Mouse (Mus musculus) kidney, postnatal 0 days (tissue): ENCODE measurements around the gene Wdr20. TPM values are rescaled to one million over a fixed set of nuclear protein-coding genes. Genes with fewer than 3 reads are reported as not detected.

Source experiments
- ATAC-seq: fragments of 200-750 bp; cut with Nextera tagmentation; replicated peaks from 2 replicates; pipeline ENCODE4 v1.8.0; 2017; ENCODE audit warnings: low read depth, moderate number of reproducible peaks, moderate TSS enrichment, moderate library complexity; ENCODE audit not compliant: low FRiP score
- DNase-seq: peaks from one replicate; pipeline ENCODE4 v3.0.0-alpha.2; 2016; ENCODE audit warnings: low spot score
- H3K27ac ChIP-seq: fragments of 300-500 bp; sonication (generic); 2 replicates; pipeline ENCODE4 v1.5.1; 2014; ENCODE audit warnings: mild to moderate bottlenecking
- H3K27me3 ChIP-seq: fragments of 300-500 bp; sonication (generic); 2 replicates; pipeline ENCODE4 v1.6.1; 2014; ENCODE audit warnings: low read length, mixed read lengths; ENCODE audit not compliant: insufficient read depth
- H3K36me3 ChIP-seq: fragments of 300-500 bp; sonication (generic); 2 replicates; pipeline ENCODE4 v1.6.1; 2014; ENCODE audit warnings: low read length, mixed read lengths; ENCODE audit not compliant: insufficient read depth
- H3K4me1 ChIP-seq: fragments of 300-500 bp; sonication (generic); replicated peaks from 2 replicates; pipeline ENCODE4 v1.6.1; 2014; ENCODE audit warnings: antibody characterized with exemption, low read length, mixed read lengths; ENCODE audit not compliant: insufficient read depth
- H3K4me2 ChIP-seq: fragments of 300-500 bp; sonication (generic); 2 replicates; pipeline ENCODE4 v1.6.1; 2014; ENCODE audit warnings: mild to moderate bottlenecking, low read length, moderate library complexity, mixed read lengths
- H3K4me3 ChIP-seq: fragments of 300-500 bp; sonication (generic); replicated peaks from 2 replicates; pipeline ENCODE4 v1.5.1; 2014; ENCODE audit warnings: low read depth, low read length
- H3K9ac ChIP-seq: fragments of 300-500 bp; sonication (generic); 2 replicates; pipeline ENCODE4 v1.6.1; 2014; ENCODE audit warnings: low read depth, low read length
- H3K9me3 ChIP-seq: fragments of 300-500 bp; sonication (generic); replicated peaks from 2 replicates; pipeline ENCODE4 v1.6.1; 2016; ENCODE audit warnings: low read length, inconsistent platforms, mixed read lengths
- CTCF ChIP-seq: IDR thresholded peaks from 2 replicates; pipeline ENCODE4 v1.5.1; 2016; ENCODE audit warnings: antibody characterized with exemption, low read depth, mild to moderate bottlenecking, moderate library complexity
- WGBS: fragments of 180-500 bp; shearing (Covaris S2); extraction: QIAGEN DNeasy Blood & Tissue Kit; methylation state at CpG from one replicate; pipeline ENCODE4 v1.1.7; 2014; 5-methylcytosine and 5-hydroxymethylcytosine counted together
- polyA plus RNA-seq: library from polyadenylated mRNA; unstranded; fragments of >200 nt; fragmentation: Nextera tagmentation; extraction: Ambion mirVana; gene quantifications from 2 replicates; pipeline ENCODE4 v1.2.1, GENCODE M21; 2015

Wdr20 gene
- polyA plus RNA-seq, 1 experiment from 2014 or later: 18.6 TPM

- TF ChIP-seq CTCF: no peak
- ATAC-seq (peak; percentile 62), DNase-seq (peak; percentile 98)
- no peaks in the 10 kb centered on the region for H3K36me3 ChIP-seq
- H3K4me2 ChIP-seq: peak within 1 kb of the TSS; percentile 67
- H3K9me3 ChIP-seq: no peaks in the 10 kb centered on the region
- H3K4me3 ChIP-seq: peak within 1 kb of the TSS; percentile 72
- H3K27me3 ChIP-seq: no peaks in the 10 kb centered on the region
- peak within 1 kb of the TSS; percentile 55 for H3K9ac ChIP-seq
- under 1% methylated on average over 68 of the region's 71 CpGs for WGBS
- no peak within 1 kb of the TSS for H3K27ac ChIP-seq
- peaks cover 4% of the 10 kb centered on the region for H3K4me1 ChIP-seq
Measured at GRCm38 (mm10) chr12:110840348-110841198, 102.8 kb downstream of the Wdr20 start, which contains the start of gene Mok. Gene Mok (minus strand): TSS chr12:110840939.

DNA sequence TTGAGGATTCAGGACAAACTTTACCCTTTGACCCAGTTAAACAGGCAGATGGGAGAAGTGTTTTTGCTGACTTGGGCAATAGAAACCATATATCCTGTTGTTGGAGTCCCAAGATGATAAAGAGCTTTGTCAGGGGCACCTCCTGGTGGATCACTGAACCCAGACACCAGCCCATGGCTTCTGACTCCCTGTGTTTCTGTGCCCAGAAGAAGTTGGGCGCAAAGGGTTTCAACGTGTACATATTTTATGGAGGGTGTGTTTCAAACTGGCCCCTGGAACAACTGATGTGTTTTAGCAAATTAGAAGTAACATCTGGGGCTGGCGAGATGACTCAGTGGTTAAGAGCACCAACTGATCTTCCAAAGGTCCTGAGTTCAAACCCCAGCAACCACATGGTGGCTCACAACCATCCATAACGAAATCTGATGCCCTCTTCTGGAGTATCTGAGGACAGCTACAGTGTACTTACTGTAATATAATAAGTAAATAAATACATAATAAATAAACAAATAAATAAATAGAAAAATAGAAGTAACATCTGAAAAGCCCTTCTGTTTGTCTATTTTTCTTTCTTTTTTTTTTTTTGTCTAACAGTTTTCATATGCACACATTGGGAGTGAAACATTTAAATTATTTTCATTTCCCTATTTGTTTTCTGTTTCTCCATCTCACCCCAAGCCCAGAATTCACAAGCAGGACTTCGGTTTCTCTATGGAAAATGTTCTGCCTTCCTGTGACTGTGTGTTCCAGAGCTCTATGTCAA, 104.2 kb downstream of the Wdr20 start:
- Histone ChIP-seq H3K9ac (no peak overlapping the region), H3K9me3 (no peaks in the 10 kb centered on the region), H3K4me3 (no peak overlapping the region), H3K4me2 (no peak overlapping the region), H3K36me3 (no peaks in the 10 kb centered on the region), H3K27ac (no peak overlapping the region), H3K27me3 (no peaks in the 10 kb centered on the region), H3K4me1 (peaks cover 8% of the 10 kb centered on the region)
- ATAC-seq: no peak
- no peak for TF ChIP-seq CTCF
- 72% methylated on average over 5 of the region's 5 CpGs for WGBS
- no peak for DNase-seq

DNA sequence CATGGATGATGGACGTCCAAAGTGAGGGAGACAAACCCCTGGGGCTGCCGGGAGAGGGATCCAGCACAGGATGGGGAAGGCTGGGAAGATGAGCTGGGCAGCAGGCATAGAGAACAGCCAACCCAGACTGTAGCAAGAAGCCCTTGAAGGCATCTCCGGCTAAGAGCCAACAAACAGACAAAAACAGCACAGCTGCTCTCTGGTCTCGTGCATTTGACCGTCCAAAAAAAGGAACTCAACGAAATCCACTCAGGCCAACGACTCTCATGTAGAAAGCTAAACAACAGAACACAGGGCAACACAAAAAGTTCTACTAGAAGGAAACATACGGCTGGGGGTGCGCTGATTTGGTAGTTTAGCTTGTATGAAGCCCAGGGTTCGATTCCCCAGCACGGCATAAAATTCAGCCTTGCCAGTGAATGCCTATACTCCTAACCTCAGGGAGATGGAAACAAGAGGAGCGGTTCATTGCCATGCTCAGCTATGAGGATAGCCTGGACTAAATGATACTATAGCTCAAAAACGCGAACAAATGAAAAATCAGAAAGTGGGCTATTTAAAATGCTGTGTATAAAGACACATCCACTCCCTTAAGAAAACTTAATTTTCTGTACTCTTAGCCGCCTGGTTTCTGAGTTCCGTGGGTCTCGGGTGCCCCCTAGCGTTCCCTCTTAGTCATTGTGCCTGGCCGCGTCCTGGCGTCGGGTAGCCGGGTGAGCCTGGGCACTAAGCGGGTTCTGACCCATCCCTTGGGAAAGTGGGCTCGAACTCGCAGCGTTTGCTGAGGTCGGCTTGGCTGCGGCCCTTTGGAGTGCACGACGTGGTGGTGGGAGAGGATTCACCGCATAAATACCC, 105.7 kb downstream of the Wdr20 start:
- DNase-seq: peak; percentile 95
- TF ChIP-seq CTCF: peak; percentile 98
- Histone ChIP-seq H3K4me2 (peak overlapping the region; percentile 72), H3K9me3 (no peaks in the 10 kb centered on the region), H3K27ac (0 out of 2 replicates have a peak overlapping the region, but pooled peaks have one; percentile 84), H3K27me3 (no peaks in the 10 kb centered on the region), H3K9ac (peak overlapping the region; percentile 50; the same call in 1 of the 2 replicates), H3K36me3 (no peaks in the 10 kb centered on the region), H3K4me3 (peak overlapping the region; percentile 49), H3K4me1 (peaks cover 8% of the 10 kb centered on the region)
- 20% methylated on average over 32 of the region's 32 CpGs for WGBS
- no peak for ATAC-seq

DNA sequence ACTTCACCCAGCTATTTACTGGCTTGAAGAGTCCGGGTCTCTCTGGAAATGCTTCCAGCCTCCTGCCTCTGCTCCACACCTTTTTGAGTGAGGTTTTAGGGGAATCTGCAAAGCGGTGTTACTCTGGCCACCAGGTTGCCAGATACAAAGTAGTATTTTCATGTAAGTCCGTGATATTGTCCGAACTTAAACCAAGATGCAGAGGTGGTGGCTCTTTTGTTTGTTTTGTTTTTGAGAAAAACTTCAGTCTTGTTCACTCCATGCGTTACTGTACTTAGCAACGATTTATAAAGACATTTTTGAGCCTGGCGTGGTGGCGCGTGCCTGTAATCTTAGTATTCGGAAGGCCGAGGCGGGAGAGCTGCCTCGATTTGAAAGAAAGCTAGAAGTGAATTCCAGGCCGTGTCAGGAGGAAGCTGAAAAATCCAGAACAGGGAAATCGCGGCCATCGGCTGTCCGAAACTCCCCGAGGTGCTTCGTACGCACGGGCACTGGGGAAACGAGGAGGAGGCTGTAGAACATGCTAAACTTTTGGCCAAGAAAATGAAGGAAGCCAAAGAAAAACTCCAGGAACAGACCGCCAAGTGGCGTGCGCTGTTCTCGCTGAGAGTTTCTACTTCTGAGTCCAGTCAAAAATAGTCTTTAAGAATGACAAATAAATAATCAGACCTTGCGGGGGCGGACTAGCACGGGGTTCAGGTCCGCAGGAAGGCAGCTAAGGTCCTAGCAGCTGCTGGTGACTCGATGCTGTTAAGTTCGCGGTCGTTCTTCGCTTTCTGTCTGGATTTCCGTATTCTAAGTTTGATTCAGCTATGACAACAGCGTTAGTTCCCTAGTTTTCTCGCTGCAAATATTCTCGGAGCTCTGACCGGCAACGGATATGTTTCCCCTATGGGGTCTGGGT, 106.7 kb downstream of the Wdr20 start:
- Histone ChIP-seq H3K4me1 (peaks cover 8% of the 10 kb centered on the region), H3K36me3 (no peaks in the 10 kb centered on the region), H3K9ac (peak overlapping the region; percentile 50), H3K27me3 (no peaks in the 10 kb centered on the region), H3K9me3 (no peaks in the 10 kb centered on the region), H3K4me3 (peak overlapping the region; percentile 49), H3K4me2 (peak overlapping the region; percentile 72), H3K27ac (peak overlapping the region; percentile 84)
- DNase-seq (peak; percentile 76), ATAC-seq (peak; percentile 17)
- under 1% methylated on average over 42 of the region's 42 CpGs for WGBS
- TF ChIP-seq CTCF: peak; percentile 20

- peak overlapping the region; percentile 72 for H3K4me2 ChIP-seq
- WGBS: under 1% methylated on average over 36 of the region's 36 CpGs
- TF ChIP-seq CTCF: no peak
- ATAC-seq (peak; percentile 90), DNase-seq (peak; percentile 97)
- peak overlapping the region; percentile 60 for H3K9ac ChIP-seq
- no peaks in the 10 kb centered on the region for H3K27me3 ChIP-seq
- no peaks in the 10 kb centered on the region for H3K9me3 ChIP-seq
- no peaks in the 10 kb centered on the region for H3K36me3 ChIP-seq
- peaks cover 8% of the 10 kb centered on the region for H3K4me1 ChIP-seq
- peak overlapping the region; percentile 84 for H3K27ac ChIP-seq
- peak overlapping the region; percentile 49 for H3K4me3 ChIP-seq
Measured at GRCm38 (mm10) chr12:110845131-110845880, 107.6 kb downstream of the Wdr20 start.
